Mouse (Mus musculus) brain, embryonic 14.5 days (tissue): ENCODE measurements at regions not wholly inside any gene's neighbourhood (a gene's known extent, or its start where the extent isn't known, plus 50 kb on each side); places are given as distances from the start of the nearest gene placed in this dataset.

Experiments
- DNase-seq: peaks from one replicate; pipeline ENCODE4 v3.0.0-alpha.2; 2011; ENCODE audit warnings: low read depth
- CTCF ChIP-seq: fragments of 200-500 bp; IDR thresholded peaks from 2 replicates; pipeline ENCODE4 v1.5.1; 2012; ENCODE audit warnings: inconsistent platforms, mild to moderate bottlenecking, moderate library complexity, borderline replicate concordance; ENCODE audit not compliant: insufficient read depth, insufficient read length; ENCODE audit errors: extremely low read depth
- POLR2A ChIP-seq: fragments of 200-500 bp; IDR thresholded peaks from 2 replicates; pipeline ENCODE4 v1.6.1; 2012; ENCODE audit warnings: mild to moderate bottlenecking, inconsistent platforms, borderline replicate concordance; ENCODE audit not compliant: poor library complexity, insufficient read depth, insufficient read length, severe bottlenecking; ENCODE audit errors: extremely low read depth

DNA sequence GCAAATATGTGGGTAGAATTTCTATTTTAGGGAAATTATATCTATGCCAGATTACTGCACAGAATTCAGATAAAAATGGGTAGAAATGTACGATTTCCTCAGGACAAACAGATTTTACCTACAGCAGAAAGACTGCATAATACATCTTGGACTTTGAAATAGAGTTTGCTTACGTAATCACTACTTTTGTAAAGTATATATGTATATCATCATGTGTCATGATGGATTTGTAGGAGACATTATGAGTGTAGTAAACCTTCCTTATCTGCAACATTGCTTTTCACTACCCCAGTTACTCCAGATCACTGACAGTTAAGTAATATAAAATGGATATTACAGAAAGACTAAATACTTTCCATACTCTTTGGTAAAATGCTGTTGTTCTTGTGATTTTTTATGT lies 1151.2 kb upstream of the Tenm2 start:
- TF ChIP-seq POLR2A (no peak), CTCF (no peak)
- DNase-seq, result no peak

DNA sequence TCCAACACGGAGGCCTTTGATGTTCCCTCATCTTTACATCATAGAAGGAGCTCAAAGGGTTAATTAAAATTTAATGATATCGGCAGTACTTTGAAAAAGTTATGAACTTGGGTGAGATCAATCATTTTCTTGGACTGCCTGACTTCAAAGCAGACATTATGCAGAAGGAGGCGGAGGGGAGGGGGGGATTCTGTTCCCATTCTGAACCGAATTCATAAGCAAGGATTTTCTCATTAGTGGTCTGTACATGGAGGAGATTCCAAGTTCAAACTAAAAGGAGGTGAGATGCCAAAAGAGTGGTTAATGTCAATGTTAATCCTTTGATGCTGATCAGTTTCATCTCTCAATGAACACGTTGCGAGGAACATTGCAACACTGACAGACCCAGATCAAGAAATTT lies 1110.7 kb upstream of the Tenm2 start:
- DNase-seq, result peak; percentile 82
- TF ChIP-seq CTCF (no peak), POLR2A (no peak)

DNA sequence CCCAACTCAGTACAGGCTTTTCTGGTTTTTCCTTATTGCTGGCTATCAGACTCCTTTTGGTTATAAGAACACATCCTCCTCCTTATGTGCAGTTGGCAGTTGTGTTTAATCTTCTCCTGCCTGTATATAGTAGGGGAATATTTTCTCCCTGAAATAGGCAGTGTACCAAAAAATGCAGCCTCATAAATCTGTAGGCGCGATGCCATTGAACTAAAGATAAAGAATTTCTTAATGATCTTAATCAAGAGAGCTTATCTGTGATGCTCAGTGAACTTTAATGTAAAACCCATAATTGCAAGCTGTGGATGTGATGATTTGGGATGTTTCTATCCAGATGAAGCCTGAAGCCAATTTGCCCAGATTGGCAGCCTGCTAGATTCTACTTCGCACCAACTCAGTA lies 1099.6 kb upstream of the Tenm2 start:
- peak; percentile 71 for DNase-seq
- TF ChIP-seq CTCF, result no peak
- no peak for TF ChIP-seq POLR2A

DNA sequence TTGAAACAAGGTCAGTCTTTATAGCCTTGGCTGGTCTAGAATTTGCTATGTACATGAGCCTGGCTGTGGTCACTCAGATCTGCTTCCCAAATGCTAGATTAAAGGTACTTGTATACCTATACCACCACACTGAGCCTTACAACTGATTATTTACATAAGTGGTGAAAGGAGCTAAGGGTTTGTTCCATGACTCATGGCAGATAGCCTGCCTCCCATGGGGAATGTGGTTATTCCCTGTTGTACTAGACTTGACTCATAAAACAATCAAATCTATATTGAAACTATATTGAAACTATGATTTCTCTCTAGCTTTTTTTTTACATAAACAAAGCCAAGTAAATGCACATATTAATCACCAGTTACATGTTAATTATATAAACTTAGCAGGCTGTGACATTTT lies 1061.9 kb upstream of the Tenm2 start:
- DNase-seq, result no peak
- TF ChIP-seq CTCF, result no peak

DNA sequence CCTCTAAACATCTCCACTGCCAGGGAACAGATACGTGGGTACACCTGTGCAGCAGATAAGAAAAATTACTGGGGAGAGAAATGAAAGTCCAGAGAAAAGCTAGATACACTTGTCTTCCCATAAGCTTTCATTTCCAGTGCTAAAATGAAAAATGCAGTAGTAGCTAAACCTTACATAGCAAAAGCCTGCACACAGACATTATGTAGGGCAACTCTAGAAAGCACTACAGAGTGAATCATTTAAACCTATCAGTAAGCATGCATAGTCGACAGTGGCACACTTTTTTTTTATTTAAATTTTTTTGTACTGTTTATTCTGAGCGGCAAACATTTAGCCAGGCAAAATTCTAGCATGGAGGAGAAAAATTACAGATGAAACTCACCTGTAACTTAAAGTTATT lies 1055.5 kb upstream of the Tenm2 start:
- DNase-seq, result no peak
- TF ChIP-seq CTCF (no peak), POLR2A (no peak)

DNA sequence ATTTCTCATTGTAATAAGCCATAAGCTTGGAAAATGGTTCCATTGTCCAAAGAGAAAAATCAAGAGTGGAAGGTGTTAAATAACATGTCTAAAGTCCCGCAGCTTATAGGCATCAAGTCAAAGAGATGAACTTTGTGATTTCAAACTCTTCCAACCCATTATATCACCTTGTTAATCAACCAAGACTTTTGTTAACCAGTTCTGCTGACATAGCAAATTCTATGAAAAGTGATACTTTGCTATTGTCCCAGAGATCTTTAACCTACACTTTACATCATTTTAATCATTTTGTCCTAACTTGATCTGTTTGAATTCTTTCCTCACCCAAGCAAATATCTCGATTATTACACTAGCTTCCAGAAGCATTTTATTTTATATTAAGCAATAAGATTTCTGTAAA lies 1045.2 kb upstream of the Tenm2 start:
- DNase-seq, result no peak
- TF ChIP-seq CTCF (no peak), POLR2A (no peak)
